Mouse (Mus musculus): ENCODE measurements around the gene Thbs3.
"Not testable (repeated sequence)": the region's sequence is repeated elsewhere in the genome, so short reads cannot be mapped to it uniquely, and the experiment has no call there.

The Thbs3 gene

DNA sequence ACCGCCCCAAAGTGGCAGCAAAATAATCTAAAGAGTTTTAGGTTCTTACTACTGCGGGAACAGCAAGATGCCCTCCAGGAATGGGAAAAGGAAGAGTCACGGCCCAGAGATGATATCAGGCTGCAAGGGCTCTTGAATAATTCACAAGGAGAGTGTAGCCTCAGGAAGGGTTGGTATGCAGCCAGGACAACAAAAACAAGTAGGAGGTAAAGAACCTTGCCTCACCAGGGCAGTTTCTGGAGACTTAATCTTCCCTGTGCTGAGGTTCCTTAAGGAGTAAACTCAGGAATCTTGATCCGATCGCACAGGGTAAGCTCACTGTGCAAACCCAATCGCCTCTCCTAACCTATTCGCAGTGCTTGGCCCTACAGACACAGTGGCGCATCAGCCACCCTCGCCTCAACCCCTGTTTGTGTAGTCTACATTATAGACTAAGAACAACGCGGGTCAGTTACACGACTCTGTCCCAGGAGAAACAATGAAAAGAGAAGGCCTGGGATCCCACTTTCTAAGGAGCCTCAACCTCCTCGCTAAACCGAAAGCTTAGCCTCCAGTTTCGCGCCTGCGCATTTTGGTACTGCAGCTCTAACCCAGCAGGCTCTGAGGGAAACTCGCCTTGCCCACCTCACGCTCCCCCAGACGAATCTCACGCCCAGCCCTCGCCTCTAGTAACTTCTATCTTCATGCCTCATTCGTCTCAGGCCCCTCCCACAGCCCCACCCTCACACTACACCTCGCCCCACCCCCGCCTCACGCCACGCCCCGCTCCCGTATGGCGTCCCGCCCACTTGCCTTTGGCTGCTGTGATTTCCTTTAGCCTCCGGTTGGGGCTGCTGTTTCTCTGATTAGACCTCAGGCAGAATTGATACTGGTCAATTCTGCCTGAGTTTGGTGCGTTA lies 18.8 kb upstream of the Thbs3 start:
- DNase-seq (ENCODE audit: low read depth, low spot score) = peak; percentile 96

DNA sequence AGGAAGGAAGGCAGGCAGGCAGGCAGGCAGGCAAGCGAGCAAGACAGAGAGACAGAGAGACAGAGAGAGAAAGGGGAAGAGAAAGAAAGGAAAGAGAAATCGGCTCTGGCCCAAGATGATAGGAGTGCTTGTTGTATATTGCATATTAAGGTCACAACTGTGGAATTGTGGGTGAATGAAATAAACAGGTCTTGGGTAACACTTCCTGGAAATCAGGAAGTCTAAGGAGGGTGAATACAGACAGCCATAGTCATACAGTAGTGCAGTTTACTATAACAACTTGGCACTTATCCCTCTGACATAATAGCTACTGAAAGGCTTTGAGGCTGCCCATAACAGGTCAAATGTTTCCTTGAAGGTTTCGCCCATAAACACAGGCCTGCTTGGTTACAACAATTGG lies 15.1 kb upstream of the Thbs3 start:
- no peak for DNase-seq (ENCODE audit: low read depth, low spot score)

DNA sequence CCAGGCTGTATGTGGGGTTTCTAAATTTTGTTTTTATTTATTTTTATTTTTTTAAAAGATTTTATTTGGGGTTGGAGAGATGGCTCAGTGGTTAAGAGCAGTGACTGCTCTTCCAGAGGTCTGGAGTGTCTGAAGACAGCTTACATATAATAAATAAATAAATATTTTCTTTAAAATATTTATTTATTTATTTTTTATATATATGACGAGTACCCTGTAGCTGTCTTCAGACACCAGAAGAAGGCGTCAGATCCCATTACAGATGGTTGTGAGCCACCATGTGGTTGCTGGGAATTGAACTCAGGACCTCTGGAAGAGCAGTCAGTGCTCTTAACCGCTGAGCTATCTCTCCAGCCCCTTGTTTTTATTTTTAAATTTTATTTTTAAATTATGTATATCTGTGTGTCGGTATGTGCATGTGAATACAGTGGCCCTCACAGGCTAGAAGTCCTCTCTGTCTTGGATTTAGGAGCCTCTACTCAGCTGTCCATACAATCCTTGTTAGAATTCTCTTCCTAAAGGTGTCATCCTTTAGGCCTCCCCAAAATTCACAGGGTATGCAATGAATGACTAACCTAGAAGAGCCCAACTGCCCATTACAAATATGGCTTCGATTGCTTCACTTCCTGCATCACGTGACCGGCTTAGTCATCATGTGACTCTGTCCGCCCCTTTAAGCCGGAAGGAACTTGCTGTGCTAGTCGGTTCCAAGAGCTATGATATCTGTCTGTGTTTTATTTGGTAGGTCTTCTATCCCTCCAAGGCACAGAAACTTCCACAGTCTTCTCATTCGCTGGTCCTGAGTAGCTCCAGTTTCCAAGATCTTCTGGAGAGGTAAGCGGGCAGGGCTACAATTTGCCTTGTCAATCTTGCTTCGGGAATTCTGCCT lies 12.5 kb upstream of the Thbs3 start, which contains the start of gene Gba:
Gene Gba (plus strand): TSS at position 676 of the 889 bp plus-strand sequence.
- peak; percentile 94 for DNase-seq (ENCODE audit: low read depth, low spot score)

DNA sequence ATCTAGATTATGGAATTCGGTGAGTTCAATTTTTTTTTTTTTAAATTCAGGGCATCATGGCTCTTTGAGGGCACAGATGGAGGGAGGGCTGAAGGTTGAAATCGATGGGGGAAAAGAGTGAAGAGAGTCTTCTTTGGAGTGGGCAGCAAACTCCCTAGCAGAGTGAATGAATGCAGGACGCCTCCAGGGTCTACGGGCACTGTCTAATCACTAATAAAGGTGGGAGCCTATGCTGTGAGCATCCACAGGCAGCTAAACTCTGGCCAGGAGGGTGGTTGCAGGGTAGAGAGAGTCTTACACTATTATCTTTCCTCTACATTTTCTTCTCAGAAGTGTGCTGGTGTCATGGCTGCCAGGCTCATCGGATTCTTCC lies 11.9 kb upstream of the Thbs3 start:
- no peak for DNase-seq (ENCODE audit: low read depth, low spot score)

DNA sequence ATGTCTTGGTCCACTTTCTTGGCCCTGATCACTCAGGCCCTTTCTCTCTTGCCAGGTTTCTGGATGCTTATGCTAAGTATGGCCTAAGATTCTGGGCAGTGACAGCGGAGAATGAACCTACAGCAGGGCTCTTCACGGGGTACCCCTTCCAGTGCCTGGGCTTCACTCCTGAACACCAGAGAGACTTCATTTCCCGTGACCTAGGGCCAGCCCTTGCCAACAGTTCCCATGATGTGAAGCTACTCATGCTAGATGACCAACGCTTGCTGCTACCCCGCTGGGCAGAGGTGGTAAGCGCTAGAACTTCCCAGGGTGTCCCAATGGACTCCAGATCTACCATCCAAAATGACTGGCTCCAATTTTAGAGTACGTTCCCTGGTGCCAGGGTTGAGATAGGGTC lies 8.9 kb upstream of the Thbs3 start:
- no peak for DNase-seq (ENCODE audit: low read depth, low spot score)

DNA sequence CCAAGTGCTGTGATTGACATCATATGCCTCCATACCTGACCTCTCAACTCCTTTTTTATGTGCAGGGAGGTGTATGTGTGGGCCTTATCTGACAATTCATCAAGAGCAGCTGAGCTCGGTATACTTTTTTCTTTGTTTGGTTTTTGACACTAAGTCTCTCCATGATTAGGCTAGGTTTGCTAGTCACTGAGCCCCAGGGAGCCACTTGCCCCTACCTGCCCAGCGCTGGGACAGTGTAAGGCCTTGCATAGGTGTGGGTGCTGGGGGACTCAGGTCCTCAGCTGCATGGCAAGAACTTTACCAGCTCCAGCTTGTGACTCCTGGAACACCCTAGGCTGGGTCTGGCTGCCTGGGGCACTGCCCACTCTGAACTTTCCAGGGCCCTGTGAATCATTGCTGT lies 8.3 kb upstream of the Thbs3 start:
- no peak for DNase-seq (ENCODE audit: low read depth, low spot score)

DNA sequence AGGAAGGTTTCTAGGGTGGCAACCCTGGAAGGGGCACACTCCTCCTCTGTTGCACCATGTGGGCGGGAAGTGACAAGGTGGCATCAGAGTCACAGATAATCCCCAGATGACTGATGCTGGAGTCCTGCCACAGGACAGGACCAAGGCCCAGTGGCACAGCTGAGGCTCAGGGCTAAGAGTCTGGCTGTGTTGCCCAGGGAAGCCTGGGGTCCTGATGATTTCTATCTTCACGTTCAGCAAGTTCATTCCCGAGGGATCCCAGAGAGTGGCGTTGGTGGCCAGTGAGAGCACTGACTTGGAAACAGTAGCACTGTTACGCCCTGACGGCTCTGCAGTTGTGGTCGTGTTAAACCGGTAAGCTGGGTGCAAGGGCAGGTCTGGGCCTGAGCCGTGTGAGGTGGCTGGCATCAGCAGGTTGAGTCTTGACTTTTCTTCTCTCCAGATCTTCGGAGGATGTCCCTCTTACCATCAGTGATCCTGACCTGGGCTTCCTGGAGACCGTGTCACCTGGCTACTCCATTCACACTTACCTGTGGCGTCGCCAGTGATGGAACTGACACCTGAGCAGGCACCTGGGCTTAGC lies 6.8 kb upstream of the Thbs3 start:
- DNase-seq (ENCODE audit: low read depth, low spot score) = no peak

DNA sequence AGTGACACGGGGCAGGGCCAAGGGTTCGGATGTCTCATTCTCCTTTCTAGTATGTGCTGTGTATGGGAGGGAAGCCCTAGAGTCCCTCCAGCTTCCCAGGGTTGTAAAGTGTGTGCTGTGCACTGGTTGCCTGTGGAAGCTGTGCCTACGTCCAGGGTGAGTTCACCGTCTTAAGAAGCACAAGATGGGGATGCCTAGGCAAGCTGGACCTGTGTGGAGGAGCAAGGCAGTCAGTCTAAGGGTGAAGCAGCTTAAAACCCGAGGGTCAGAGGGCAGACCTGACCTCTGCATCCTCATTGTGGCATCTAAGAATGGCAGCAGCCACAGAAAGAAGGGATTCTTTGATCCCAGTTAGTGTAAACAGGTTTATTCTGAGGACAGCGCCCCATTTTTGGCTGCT lies 6.2 kb upstream of the Thbs3 start:
- DNase-seq (ENCODE audit: low read depth, low spot score) = no peak

DNA sequence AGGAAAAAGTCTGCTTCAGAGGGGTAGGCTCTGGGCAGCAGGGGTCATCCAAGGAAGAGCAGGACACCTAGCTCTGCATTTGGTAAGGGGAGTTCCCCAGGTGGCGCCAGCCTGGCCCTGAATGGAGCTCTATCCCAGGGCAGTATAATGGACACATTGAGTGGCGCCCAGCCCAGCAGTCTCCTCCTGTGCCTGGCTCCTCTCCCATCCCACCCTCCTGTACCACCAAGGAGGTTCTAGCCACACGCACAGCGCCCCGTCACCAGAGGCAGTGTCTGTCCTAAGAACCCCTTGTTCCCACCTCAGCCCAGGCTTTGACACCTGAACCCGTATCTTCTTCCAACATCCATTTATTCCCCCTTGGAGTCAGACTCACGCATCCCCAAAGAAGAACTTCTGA lies 5.2 kb upstream of the Thbs3 start:
- no peak for DNase-seq (ENCODE audit: low read depth, low spot score)

DNA sequence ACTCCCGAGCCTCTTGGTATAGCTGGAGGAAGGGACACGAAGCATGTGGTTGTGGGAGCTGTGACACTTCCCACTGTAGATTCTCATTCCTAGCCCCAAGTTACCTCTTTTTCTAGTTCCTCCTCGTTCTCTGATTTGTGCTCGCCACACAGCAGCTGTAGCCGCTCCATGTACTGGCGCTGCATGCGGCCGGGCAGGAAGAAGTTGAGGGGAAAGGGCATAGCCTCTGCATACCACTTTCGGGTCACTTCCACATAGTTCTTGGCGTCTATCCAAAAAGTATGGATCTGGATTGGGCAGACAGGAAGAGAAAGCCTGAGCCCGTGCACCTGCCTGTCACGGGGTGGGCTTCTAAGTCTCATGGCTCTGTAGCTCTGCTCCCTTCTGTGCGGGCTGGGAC lies 4.8 kb upstream of the Thbs3 start:
- no peak for DNase-seq (ENCODE audit: low read depth, low spot score)

DNA sequence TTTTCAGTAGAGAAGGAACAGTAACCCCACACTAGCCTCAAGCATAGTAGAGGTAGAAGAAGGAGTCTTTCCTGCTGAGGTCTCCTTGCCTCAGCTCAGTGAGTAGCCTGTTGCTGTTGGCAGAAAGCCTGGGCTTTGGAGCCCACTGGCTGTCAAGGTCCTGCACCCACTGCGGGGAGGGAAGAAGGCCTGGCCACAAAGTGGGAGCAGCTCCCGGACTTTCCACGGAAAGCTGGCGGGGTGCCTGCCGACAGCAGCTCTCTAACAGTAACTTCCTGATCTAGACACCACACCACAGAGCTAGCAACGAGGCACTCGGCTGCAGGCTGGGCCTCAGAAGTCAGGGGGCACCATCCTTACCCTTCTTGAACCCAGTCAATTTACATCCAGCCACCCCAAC lies 4.2 kb upstream of the Thbs3 start:
- no peak for DNase-seq (ENCODE audit: low read depth, low spot score)

DNA sequence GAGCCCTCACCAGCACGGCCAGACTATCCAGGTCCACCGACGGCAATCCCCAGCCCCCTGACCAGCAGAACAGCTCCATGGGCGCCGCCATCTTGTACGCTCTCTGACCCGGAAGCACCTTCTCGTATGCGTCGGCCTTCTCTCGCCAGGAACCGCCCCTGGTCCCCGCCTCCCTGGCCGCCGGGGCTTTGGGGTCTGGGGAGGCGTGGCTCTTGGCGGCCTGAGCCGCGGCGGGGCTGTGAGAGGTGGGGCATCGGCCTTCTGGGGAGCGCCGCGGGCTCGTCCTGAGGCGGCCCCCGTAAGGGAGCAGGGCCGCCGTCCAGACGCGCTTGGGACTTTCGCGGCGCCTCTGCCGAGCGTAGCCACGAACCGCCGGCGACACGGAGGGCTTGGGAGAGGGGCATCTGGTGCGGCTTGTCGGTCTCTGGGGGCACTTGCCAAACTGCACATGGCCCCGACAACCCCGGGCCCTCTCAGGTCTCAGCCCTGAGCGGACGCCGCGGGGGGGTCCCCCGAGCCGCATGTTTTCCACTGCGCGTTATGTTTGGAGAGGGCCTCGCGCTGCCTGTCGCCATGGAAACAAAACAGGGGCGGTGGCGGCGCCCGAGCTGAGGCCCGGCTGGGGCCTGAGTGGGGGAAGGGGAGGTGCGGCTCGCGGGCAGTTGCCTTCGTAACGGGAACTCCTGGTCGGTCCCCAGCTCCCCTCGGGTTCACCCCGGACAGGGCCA lies 1.0 kb upstream of the Thbs3 start:
- DNase-seq (ENCODE audit: low read depth, low spot score) = peak; percentile 96

DNA sequence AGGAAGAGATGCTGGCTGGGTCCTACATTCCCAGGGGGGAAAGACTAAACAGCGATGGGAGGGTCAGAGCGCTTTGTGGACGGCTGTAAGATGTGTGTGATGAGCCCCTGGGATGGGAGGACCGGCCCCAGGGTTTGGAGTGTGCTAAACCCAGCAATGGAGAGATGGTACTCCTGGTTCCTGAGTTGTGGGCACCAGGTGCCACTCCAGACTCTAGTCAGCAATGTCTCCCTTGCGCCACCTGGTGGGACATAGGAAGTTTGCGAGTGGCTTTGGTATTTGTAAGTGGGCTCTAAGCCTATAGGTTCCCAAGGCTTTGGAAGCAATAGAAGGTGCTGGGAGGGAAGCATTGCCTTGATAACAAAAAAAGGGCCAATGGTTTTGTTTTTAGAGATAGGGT lies 873 bp downstream of the Thbs3 start:
- DNase-seq (ENCODE audit: low read depth, low spot score) = peak; percentile 92

DNA sequence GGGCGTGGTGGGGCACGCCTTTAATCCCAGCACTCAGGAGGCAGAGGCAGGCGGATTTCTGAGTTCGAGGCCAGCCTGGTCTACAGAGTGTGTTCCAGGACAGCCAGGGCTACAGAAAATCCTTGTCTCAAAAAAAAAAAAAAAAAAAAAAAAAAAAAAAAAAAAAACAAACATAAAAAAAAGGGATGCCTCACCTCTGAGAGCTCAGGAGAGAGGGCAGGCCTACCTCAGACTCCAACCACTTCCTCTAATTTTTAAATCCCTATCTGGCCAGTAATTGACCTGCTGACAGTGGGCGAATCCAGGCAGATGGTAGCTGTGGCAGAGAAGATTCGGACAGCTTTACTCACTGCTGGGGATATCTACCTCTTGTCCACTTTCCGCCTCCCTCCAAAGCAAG lies 1.4 kb downstream of the Thbs3 start:
- DNase-seq (ENCODE audit: low read depth, low spot score) = not testable (repeated sequence)

DNA sequence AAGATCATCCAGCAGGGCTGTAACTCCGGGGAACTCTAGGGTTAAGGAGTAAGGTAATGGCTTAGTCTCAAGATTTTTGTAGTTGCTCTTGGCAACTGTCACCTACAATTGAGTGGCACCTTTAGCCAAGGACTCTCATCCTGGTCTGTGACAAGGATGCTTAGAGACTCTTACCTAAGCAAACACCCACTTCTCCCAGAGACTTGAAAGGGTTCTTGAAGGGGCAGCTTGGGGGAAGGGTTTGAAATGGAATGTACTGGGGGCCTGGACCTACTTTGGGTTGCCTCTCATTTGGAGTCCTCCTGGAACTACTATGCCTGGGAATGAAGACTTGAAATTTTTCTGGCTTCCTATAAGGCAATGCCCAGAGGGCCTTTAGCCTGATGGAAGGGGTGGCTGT lies 3.3 kb downstream of the Thbs3 start:
- no peak for DNase-seq (ENCODE audit: low read depth, low spot score)

DNA sequence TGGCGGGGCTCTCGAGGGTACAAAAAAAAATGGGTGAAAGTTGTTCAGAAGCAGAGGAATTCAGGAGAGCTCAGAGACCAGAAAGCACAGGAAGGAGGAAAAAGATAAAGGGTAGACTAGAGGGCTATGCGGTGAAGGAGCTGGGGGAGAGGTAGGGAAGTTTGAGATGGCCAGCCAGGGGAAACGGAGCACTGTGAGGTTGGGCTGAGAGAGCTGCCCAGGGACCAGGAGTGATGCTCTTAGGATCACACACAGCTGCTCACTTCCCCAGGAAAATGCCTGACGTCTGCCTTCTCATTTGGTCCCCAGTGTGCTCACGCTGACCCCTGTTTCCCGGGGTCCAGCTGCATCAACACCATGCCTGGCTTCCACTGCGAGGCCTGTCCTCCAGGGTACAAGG lies 4.6 kb downstream of the Thbs3 start:
- no peak for DNase-seq (ENCODE audit: low read depth, low spot score)

DNA sequence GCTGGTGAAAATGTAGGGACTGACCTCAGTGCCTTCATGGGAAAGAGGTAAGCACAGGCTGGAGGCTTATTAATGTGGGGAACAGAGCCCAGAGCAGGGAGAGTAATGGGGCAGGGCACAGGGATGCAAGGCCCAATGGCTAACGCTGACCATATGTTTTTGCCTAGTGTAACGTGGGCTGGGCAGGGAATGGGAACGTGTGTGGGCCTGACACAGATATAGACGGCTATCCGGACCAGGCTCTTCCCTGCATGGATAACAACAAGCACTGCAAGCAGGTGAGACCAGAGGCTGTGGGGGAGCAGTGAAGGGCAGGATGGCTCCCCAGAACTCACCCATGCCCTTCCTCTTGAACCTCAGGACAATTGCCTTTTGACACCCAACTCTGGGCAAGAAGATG lies 6.2 kb downstream of the Thbs3 start:
- DNase-seq (ENCODE audit: low read depth, low spot score) = no peak

DNA sequence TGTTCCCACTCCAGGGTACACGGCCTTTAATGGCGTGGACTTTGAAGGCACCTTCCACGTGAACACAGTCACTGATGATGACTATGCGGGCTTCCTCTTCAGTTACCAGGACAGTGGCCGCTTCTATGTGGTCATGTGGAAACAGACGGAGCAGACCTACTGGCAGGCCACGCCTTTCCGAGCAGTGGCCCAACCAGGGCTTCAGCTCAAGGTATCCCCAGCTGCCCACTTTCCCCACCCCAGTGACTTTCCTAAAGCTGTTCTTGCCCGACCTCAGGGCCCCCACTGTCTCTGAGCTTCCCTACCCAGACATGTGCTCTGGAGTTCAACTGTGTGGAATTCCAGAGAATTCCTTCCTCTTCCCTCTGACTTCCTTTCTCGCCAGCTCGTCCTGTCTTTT lies 9.8 kb downstream of the Thbs3 start:
- DNase-seq (ENCODE audit: low read depth, low spot score) = no peak

DNA sequence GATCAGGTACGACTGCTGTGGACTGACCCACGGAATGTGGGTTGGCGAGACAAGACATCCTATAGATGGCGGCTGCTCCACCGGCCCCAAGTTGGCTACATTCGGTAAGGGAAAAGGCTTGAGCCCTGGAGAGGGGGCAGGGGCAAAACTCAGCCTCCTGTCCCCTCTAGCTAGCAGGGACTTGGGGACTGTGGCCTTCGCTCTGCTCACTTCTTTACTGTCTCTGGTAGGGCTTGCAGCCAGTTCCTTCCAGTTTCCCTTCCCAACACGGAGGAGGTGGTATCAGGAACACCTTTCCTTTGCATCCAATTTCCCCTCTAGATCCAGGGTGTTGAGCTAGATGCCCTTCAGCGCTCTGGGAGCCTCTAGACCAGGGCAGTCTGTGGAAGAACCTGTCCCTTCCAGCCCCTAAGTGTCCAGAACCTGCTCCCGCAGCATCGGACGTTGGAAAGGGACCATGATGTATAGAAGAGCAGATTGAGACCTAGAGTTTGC lies 10.4 kb downstream of the Thbs3 start:
- DNase-seq (ENCODE audit: low read depth, low spot score) = peak; percentile 53

DNA sequence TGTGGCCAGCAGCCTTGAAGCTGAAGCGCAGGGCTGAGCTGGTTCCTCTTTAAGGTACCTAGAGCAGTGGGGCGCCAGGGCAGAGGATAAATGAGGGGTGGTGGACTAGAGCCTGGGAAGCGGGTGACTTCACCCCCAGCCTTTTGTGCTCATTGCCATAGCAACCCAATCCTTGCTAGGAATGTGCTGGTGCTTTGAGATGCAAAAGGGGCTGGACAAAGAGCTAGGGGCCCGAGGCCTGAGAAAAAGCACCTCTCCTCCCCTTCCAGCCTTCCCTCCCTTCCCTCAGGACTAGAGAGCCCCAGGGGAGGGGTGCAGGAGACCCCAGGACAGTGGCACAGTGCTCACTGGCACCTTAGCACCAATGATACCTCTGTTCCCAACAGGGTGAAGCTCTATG lies 10.9 kb downstream of the Thbs3 start:
- peak; percentile 92 for DNase-seq (ENCODE audit: low read depth, low spot score)

DNA sequence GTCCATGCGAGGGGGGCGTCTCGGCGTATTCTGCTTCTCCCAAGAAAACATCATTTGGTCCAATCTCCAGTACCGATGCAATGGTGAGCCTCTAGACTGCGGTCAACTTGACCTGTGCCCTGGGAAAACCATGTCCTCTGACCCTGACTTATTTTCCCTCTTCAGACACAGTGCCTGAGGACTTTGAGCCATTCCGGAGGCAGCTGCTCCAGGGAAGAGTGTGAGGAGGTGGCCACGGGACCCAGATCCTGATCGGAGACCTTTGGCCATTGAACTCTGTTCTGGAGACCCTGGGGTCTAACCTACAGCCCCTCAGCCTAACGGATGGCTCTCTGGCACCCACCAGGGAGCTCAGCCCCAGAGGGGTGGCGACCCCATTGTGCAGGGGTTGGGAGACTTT lies 11.4 kb downstream of the Thbs3 start:
- DNase-seq (ENCODE audit: low read depth, low spot score) = no peak

DNA sequence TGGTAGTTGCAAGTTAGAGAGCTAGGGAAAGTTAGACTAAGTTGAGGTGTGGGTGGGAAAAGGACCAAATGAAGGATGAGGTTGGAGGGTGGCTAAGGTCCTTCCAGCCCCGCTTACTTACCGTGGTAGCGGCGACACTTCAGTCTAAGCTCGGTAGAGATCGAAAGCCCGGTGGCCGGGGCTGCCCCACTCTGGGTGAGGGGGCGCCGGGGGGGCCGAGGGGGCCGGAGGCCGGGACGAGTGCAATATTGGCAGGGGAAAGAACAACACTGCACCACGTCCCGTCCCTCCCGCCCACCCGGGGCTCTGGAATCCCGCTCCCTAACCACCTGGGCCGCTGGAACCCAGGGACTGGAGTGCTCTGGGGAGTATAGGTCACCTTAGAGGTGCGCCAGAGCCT lies 11.9 kb downstream of the Thbs3 start, which contains the start of gene Mtx1:
Gene Mtx1 (minus strand): TSS at position 189 of the 400 bp plus-strand sequence.
- DNase-seq (ENCODE audit: low read depth, low spot score) = no peak
